Mouse (Mus musculus): ENCODE data around the gene Dnah14. TPM values are rescaled to one million over a fixed set of nuclear protein-coding genes. Genes with fewer than 3 reads are reported as not detected.

The Dnah14 gene
- polyA plus RNA-seq (2015; fragmentation: Nextera tagmentation; extraction: Ambion mirVana), result 0.88 and 1.1 TPM in 2 replicates

DNA sequence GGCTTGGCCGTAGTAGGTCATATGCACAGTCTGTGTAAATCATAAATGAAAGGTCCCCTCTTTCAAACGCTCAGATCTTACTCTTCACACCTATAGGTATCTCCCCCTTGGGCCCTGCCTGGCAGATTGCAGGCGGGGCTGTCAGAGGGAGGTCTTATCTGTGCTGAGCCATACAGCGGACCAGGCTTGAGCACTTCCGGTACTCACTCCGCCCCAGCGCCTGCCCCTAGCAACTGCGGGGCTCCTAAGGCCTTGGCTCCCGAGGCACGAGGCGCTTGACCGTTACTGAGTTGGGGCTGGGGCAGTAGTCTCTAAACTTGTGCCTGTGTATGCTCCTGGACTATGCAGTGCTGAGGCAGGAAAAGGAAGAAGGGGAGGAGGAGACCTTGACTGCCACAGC lies at the start of gene Dnah14:
Gene Dnah14 (plus strand): TSS at position 238 of the 400 bp plus-strand sequence.
- WGBS, result 71% methylated on average over 12 of the region's 12 CpGs

DNA sequence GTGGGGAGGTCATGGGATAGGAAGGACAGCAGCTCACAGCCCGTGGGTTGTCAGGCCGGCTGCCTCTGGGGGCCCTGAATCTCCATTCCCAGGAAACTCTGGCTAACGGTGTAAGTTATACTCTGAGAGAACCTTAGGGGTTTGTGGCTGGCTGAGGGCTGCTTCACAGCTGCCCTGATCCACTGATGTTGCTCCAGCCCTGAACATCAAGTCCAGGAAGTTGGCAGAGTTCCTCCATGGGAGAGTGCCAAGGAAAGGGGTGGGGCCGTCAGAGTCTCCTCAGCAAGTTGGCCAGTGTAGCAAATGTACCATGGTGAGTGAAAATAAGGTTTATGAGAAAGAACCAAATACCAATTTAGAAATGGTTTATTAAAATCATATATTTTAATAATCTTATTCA lies 47.0 kb upstream of the Dnah14 start:
- WGBS, result 41% methylated on average over 4 of the region's 4 CpGs
- no peaks in the 10 kb centered on the region for H3K9me3 ChIP-seq (replicated peaks; ENCODE audit: low read length)
- 0 out of 2 replicates have a peak, but pooled peaks cover 3% of the 10 kb centered on the region for H3K4me1 ChIP-seq (replicated peaks; ENCODE audit: insufficient read depth, low read length)
- no peak for TF ChIP-seq CTCF (IDR thresholded peaks at IDR 0.05; ENCODE audit: low read depth)
- H3K4me3 ChIP-seq (replicated peaks; ENCODE audit: low read depth, low read length), result no peak overlapping the region
- no peak overlapping the region for H3K9ac ChIP-seq (ENCODE audit: low read depth, low read length)
- no peak overlapping the region for H3K4me2 ChIP-seq (ENCODE audit: low read length)
- ATAC-seq (replicated peaks; ENCODE audit: low FRiP score, low read depth), result no peak; the same call in 1 of the 2 replicates
- H3K27ac ChIP-seq, result no peak overlapping the region
- peak; percentile 31 for DNase-seq (ENCODE audit: low spot score)
- no peaks in the 10 kb centered on the region for H3K27me3 ChIP-seq (ENCODE audit: insufficient read depth, low read length)
- H3K36me3 ChIP-seq (ENCODE audit: insufficient read depth, low read length), result no peaks in the 10 kb centered on the region

More for the DNA sequence above, at the start of gene Dnah14:
- Histone ChIP-seq H3K4me2 (ENCODE audit: low read length) (no peak within 1 kb of the TSS), H3K4me1 (replicated peaks; ENCODE audit: insufficient read depth, low read length) (no peaks in the 10 kb centered on the region), H3K9me3 (replicated peaks; ENCODE audit: low read length) (no peaks in the 10 kb centered on the region), H3K9ac (ENCODE audit: low read depth, low read length) (no peak within 1 kb of the TSS), H3K27ac (no peak within 1 kb of the TSS), H3K27me3 (ENCODE audit: insufficient read depth, low read length) (no peaks in the 10 kb centered on the region), H3K4me3 (replicated peaks; ENCODE audit: low read depth, low read length) (no peak within 1 kb of the TSS), H3K36me3 (ENCODE audit: insufficient read depth, low read length) (no peaks in the 10 kb centered on the region)
- TF ChIP-seq CTCF (IDR thresholded peaks at IDR 0.05; ENCODE audit: low read depth), result no peak
- ATAC-seq (replicated peaks; ENCODE audit: low FRiP score, low read depth) (no peak), DNase-seq (ENCODE audit: low spot score) (no peak)

DNA sequence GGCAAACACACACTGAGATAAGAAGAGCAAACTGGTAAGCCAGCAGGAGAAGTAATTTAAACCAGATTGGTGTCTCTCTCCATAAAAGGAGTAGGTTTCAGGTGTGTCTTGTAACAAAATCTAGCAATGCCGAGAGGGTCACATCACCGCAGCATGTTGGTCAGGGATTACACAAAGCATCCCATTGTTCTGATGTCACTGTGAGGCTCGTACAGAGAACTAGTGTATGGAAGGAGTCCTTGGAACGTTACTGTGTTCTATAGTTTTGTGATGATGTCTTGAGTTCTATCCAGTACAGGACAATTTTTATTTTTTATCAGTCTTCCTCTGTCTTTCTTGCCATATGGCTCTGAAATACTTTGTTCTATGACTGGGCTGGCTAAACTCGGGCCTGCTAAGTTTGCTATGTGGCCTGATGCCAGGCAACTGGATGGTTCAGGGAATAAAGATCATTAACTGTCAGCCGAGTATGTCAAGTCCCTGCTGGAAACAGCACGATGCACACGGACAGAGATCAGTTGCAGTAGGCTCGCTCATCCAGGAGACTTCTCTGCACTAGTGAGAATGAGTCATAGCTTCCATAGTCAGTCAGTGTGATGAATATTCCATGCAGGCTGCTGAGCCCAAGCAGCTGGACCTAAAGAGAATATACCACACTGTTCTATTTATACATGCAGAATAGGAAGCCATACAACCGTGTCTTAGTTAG lies 41.0 kb upstream of the Dnah14 start:
- 0 out of 2 replicates have a peak, but pooled peaks have one; percentile 31 for ATAC-seq (replicated peaks; ENCODE audit: low FRiP score, low read depth)
- no peaks in the 10 kb centered on the region; the same call in 1 of the 2 replicates for H3K27me3 ChIP-seq (ENCODE audit: insufficient read depth, low read length)
- H3K4me2 ChIP-seq (ENCODE audit: low read length), result no peak overlapping the region
- no peak for TF ChIP-seq CTCF (IDR thresholded peaks at IDR 0.05; ENCODE audit: low read depth)
- H3K4me1 ChIP-seq (replicated peaks; ENCODE audit: insufficient read depth, low read length), result peaks cover 9% of the 10 kb centered on the region
- H3K36me3 ChIP-seq (ENCODE audit: insufficient read depth, low read length), result no peaks in the 10 kb centered on the region
- H3K9ac ChIP-seq (ENCODE audit: low read depth, low read length), result no peak overlapping the region
- H3K27ac ChIP-seq, result no peak overlapping the region
- peak; percentile 71 for DNase-seq (ENCODE audit: low spot score)
- H3K9me3 ChIP-seq (replicated peaks; ENCODE audit: low read length), result no peaks in the 10 kb centered on the region
- H3K4me3 ChIP-seq (replicated peaks; ENCODE audit: low read depth, low read length), result no peak overlapping the region
- WGBS, result 26% methylated on average over 10 of the region's 10 CpGs

DNA sequence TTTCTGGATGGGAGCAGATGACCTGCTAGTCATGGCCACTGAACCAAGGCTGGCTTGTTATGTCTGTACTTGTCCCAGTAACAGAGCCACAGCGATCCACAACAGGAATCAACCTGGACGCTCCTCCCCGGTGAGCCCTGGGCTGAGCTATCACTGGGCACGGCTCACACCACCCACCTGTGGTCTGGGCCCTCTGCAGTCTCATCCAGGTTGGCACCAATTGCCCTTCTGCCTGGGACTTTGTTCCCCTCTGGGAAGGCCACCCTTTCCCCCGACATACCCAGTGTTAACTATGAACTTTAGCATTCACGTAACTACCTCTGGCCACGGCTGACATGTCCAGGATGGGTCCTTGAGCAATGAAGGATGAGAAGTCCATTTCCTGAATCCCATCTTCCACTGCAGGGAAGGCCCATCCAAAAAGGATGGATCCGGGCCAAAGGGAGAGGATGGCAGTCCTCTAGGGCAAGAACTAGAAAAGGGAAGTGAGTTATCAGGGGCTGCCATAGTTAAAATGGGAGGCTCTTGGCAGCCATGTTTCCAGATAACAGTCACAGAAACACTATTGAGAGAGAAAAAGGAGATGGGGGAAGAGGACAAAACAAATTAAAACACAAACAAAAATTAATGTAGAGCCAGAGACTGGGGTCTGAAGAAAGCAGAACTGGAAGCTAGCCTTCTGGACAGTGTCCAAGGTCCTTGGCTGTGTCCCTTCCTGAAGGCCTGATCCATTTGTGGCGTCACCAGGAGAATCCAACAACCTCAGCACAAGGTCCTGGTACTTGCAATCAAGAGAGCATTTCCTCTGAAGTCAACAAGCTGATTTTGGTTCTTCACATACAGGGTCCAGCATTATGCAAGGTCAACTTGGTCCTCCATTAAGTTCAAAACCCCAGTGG lies 38.5 kb upstream of the Dnah14 start:
- Histone ChIP-seq H3K4me3 (replicated peaks; ENCODE audit: low read depth, low read length) (no peak overlapping the region), H3K36me3 (ENCODE audit: insufficient read depth, low read length) (no peaks in the 10 kb centered on the region), H3K27me3 (ENCODE audit: insufficient read depth, low read length) (no peaks in the 10 kb centered on the region; the same call in 1 of the 2 replicates), H3K27ac (no peak overlapping the region), H3K9me3 (replicated peaks; ENCODE audit: low read length) (no peaks in the 10 kb centered on the region), H3K4me2 (ENCODE audit: low read length) (no peak overlapping the region), H3K4me1 (replicated peaks; ENCODE audit: insufficient read depth, low read length) (peaks cover 14% of the 10 kb centered on the region), H3K9ac (ENCODE audit: low read depth, low read length) (no peak overlapping the region)
- DNase-seq (ENCODE audit: low spot score) (no peak), ATAC-seq (replicated peaks; ENCODE audit: low FRiP score, low read depth) (no peak)
- no peak for TF ChIP-seq CTCF (IDR thresholded peaks at IDR 0.05; ENCODE audit: low read depth)
- WGBS, result 87% methylated on average over 9 of the region's 9 CpGs

DNA sequence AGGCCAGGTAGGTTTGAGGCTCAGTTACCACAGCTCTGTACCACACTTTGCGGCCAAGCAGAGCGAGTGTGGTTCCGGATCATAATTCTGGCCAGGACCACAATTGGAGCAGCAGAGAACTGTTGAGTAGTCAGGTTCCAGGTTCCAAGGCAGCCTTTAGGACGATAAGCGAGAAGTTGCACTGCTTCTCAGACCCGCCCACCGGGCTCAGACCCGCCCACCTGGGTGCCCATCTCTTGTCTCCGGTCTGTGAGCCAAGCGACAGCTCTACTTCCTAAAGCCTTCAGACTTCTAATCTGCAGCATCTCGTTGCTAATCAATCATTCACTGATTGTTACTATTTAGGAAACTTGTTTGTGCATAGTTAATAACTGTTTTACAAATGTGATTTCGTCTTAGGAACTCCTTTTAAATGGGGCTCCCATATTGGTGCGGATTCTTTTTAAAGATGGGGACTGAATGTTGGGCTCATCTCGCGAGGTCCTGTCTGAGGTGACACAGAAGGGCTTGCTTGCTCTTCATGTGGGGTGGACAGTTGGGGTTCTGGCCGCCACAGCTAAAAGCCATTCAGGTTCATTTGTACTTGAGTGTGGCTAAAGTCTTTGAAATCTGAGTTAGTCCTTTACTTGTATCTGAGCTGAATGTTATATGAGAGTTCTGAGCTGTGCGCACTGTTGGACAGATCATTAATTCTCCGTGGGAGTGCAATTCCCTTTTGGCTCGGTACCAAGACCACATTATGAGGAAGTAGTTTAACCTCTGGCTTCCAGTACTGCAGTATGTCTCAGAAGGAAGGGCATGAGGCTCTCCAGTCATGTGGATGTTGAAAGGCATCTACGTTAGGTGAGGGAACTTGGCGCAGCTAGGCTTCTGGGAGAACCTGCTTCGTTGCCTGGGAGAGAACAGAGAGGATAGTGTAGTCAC lies 36.3 kb upstream of the Dnah14 start:
- Histone ChIP-seq H3K9ac (ENCODE audit: low read depth, low read length) (no peak overlapping the region), H3K9me3 (replicated peaks; ENCODE audit: low read length) (no peaks in the 10 kb centered on the region), H3K4me3 (replicated peaks; ENCODE audit: low read depth, low read length) (no peak overlapping the region), H3K27ac (peak overlapping the region; percentile 54), H3K4me2 (ENCODE audit: low read length) (0 out of 2 replicates have a peak overlapping the region, but pooled peaks have one; percentile 16), H3K4me1 (replicated peaks; ENCODE audit: insufficient read depth, low read length) (peaks cover 12% of the 10 kb centered on the region), H3K36me3 (ENCODE audit: insufficient read depth, low read length) (no peaks in the 10 kb centered on the region), H3K27me3 (ENCODE audit: insufficient read depth, low read length) (no peaks in the 10 kb centered on the region; the same call in 1 of the 2 replicates)
- no peak for TF ChIP-seq CTCF (IDR thresholded peaks at IDR 0.05; ENCODE audit: low read depth)
- ATAC-seq (replicated peaks; ENCODE audit: low FRiP score, low read depth) (peak; percentile 65), DNase-seq (ENCODE audit: low spot score) (peak; percentile 91)
- WGBS, result 27% methylated on average over 22 of the region's 22 CpGs

All from kidney, postnatal 0 days (tissue).